Mouse (Mus musculus): Measurements from ENCODE around the gene Fuom. TPM values are rescaled to one million over a fixed set of nuclear protein-coding genes. Genes with fewer than 3 reads are reported as not detected.
"Not testable (repeated sequence)": the region's sequence is repeated elsewhere in the genome, so short reads cannot be mapped to it uniquely, and the experiment has no call there.

Gene Fuom
- 6.5 and 31.6 TPM in 2 replicates for polyA plus RNA-seq (2012; ENCODE audit: insufficient read depth, low replicate concordance)

DNA sequence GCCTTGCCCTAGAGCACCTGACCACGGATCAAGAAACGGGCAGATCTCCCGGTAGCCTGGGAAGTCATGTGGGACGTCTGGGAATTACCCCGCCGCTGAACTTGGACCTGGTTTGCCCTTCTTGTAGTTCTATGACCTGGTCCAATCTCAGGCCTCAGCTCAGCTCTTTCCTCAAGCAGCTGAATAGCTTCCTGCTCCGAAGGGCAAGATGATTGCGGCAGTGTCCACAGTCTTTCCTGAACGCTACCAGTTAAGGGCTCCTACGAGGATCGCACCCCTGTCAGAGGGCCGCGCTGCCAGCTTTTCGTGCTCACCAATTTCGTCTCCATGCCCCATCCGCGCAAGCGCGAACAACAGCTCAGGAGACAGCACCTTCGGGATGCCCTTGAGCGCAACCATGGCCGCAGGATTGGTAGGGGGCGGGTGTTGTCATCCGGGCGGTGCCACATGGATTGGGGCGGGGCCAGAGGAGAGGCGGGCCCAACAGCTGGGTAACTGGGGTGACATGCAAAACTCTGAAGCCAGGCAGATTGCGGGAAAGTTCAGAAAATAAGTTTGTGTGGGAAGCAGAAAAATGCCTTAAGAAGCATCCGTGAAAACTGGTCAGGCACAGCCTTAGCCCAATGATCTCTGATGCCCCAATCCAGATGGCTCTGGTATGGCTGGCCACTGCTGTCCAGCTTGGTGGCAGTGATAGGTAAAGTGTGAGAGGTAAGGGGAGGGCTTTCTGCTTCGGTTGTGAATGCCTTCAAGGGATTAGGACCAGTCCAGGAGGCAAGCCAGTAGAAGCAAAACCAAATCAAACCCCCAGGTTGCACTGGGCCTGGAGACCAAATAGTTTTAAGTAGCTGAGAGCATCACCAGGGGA is at the start of gene Fuom:
Fuom (minus strand) TSS at position 449 of the 868 bp plus-strand sequence.
- Histone ChIP-seq H3K36me3 (replicated peaks; ENCODE audit: low read length) (peaks cover 39% of the 10 kb centered on the region), H3K9me3 (no peaks in the 10 kb centered on the region), H3K4me1 (peaks cover 54% of the 10 kb centered on the region), H3K4me3 (replicated peaks) (peak within 1 kb of the TSS; percentile 91), H3K27me3 (replicated peaks) (peaks cover 3% of the 10 kb centered on the region)
- no peak for TF ChIP-seq FLI1 (IDR thresholded peaks at IDR 0.05; ENCODE audit: low read length)
- TF ChIP-seq GATA1 (IDR thresholded peaks at IDR 0.05; ENCODE audit: borderline replicate concordance, low read length), result no peak

- Histone ChIP-seq H3K36me3 (replicated peaks; ENCODE audit: low read length) (peaks cover 64% of the 10 kb centered on the region), H3K9me3 (no peaks in the 10 kb centered on the region), H3K4me1 (peaks cover 10% of the 10 kb centered on the region), H3K27me3 (replicated peaks) (no peaks in the 10 kb centered on the region), H3K4me3 (replicated peaks) (no peak overlapping the region)
- TF ChIP-seq FLI1 (IDR thresholded peaks at IDR 0.05; ENCODE audit: low read length) (no peak), GATA1 (IDR thresholded peaks at IDR 0.05; ENCODE audit: borderline replicate concordance, low read length) (no peak)
Measured at GRCm38 (mm10) chr7:140144550-140144949, 42.3 kb upstream of the Fuom start.

DNA sequence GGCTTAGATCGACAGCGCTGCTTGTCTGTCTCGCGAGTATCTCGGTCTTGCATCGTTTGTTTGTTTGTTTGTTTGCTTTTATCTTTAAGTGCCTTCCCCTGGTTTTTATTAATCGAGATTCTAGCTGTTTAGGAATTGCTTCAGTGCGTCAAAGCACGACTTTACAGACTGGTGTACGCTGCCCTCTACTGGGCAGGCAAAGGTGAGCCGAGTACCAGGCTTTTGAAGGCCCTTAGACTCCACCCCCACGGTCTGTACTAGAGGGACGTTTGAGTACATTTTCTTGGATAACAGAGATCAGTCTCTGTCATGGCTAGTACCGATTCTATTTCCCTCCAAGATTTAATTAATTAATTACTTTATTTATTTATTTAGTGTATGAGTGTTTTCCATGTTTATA is 39.1 kb upstream of the Fuom start:
- H3K4me3 ChIP-seq (replicated peaks), result peak overlapping the region; percentile 35
- peaks cover 16% of the 10 kb centered on the region for H3K4me1 ChIP-seq
- no peak for TF ChIP-seq FLI1 (IDR thresholded peaks at IDR 0.05; ENCODE audit: low read length)
- H3K9me3 ChIP-seq, result no peaks in the 10 kb centered on the region
- H3K36me3 ChIP-seq (replicated peaks; ENCODE audit: low read length), result peaks cover 34% of the 10 kb centered on the region
- no peaks in the 10 kb centered on the region for H3K27me3 ChIP-seq (replicated peaks)

GRCm38 (mm10) chr7:140138021-140138310 is 35.7 kb upstream of the Fuom start:
- TF ChIP-seq FLI1 (IDR thresholded peaks at IDR 0.05; ENCODE audit: low read length), result no peak
- TF ChIP-seq GATA1 (IDR thresholded peaks at IDR 0.05; ENCODE audit: borderline replicate concordance, low read length), result no peak
- no peaks in the 10 kb centered on the region for H3K9me3 ChIP-seq
- peaks cover 23% of the 10 kb centered on the region for H3K36me3 ChIP-seq (replicated peaks; ENCODE audit: low read length)

DNA sequence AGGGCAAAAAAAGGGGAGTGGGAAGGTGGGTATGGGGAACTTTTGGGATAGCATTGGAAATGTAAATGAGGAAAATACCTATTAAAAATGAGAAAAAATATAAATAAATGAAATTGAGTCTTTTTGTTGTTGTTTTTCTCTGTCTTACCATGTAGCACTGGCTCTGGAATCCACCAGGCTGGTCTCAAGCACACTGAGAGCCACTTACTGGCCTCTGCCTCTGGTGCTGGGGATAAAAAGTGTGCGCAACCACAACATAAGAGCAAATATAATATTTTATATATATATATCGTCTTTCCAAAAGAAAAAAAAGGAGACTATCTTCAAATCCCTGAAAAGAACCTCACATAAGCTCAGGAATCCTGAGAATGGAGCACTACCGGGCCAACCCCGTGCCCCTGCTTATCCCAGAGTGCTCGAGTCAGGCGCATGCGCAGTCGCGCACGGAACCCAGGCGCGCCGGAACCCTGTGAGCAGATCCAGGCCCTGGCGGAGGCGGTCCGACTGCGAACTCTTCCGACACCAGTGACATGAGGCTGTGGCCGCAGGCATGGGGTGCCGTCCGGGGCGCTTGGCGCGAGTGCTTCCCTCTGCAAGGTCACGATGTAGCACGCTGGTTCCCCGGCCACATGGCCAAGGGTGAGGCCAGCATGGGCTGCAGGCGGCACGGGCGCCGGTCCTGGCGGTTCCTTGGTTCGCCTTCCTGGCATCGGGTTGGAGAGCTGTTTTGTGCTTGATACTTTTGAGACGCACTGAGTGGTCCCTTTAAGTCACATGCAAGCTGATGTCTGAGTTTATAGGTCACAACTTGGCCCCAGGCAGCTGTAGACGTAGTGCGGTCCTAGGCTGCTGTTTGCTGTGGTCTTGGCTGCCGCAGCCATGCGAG is 35.1 kb upstream of the Fuom start, which contains the start of gene Mtg1:
Mtg1 (plus strand) TSS at position 430 of the 886 bp plus-strand sequence.
- peaks cover 22% of the 10 kb centered on the region for H3K36me3 ChIP-seq (replicated peaks; ENCODE audit: low read length)
- no peaks in the 10 kb centered on the region for H3K9me3 ChIP-seq
- no peak for TF ChIP-seq GATA1 (IDR thresholded peaks at IDR 0.05; ENCODE audit: borderline replicate concordance, low read length)
- TF ChIP-seq FLI1 (IDR thresholded peaks at IDR 0.05; ENCODE audit: low read length), result no peak
- H3K4me1 ChIP-seq, result peaks cover 46% of the 10 kb centered on the region
- H3K27me3 ChIP-seq (replicated peaks), result no peaks in the 10 kb centered on the region
- H3K4me3 ChIP-seq (replicated peaks), result peak within 1 kb of the TSS; percentile 98

More at GRCm38 (mm10) chr7:140138021-140138310, 35.7 kb upstream of the Fuom start:
- H3K27me3 ChIP-seq (replicated peaks), result no peaks in the 10 kb centered on the region
- peak overlapping the region; percentile 98 for H3K4me3 ChIP-seq (replicated peaks)
- peaks cover 41% of the 10 kb centered on the region for H3K4me1 ChIP-seq

GRCm38 (mm10) chr7:140135106-140135770 is 33.0 kb upstream of the Fuom start:
- peaks cover 53% of the 10 kb centered on the region for H3K4me1 ChIP-seq
- peaks cover 25% of the 10 kb centered on the region for H3K36me3 ChIP-seq (replicated peaks; ENCODE audit: low read length)
- H3K27me3 ChIP-seq (replicated peaks), result no peaks in the 10 kb centered on the region
- no peaks in the 10 kb centered on the region for H3K9me3 ChIP-seq
- TF ChIP-seq GATA1 (IDR thresholded peaks at IDR 0.05; ENCODE audit: borderline replicate concordance, low read length) (no peak), FLI1 (IDR thresholded peaks at IDR 0.05; ENCODE audit: low read length) (no peak)
- H3K4me3 ChIP-seq (replicated peaks), result no peak overlapping the region

- not testable (repeated sequence) for H3K9me3 ChIP-seq; H3K4me3 ChIP-seq (replicated peaks); H3K27me3 ChIP-seq (replicated peaks)
- peaks cover 52% of the 10 kb centered on the region for H3K4me1 ChIP-seq
- H3K36me3 ChIP-seq (replicated peaks; ENCODE audit: low read length), result peaks cover 35% of the 10 kb centered on the region
Measured at GRCm38 (mm10) chr7:140134033-140134432, 31.8 kb upstream of the Fuom start.

DNA sequence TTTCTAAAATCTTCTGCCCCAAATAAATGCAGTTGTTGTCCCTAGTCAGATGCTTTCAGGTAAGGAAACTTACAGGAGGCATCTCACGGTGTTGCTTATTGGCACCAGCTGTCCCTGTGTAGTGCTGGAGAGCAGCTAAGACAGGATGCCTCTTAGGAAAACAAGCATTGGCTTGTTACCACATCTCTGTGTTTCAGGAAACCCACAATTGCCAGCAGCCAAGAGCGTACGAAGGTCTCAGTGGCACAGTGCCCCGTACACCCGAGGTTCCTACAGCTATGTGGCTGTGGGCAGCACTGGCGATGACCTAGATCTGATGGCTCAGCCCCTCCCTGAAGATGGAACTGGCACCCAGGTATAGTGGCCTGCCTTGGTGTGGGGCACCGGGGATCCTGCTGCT is 29.9 kb upstream of the Fuom start:
- H3K27me3 ChIP-seq (replicated peaks); H3K4me3 ChIP-seq (replicated peaks); H3K9me3 ChIP-seq: not testable (repeated sequence)
- H3K4me1 ChIP-seq, result peaks cover 53% of the 10 kb centered on the region
- H3K36me3 ChIP-seq (replicated peaks; ENCODE audit: low read length), result peaks cover 39% of the 10 kb centered on the region

DNA sequence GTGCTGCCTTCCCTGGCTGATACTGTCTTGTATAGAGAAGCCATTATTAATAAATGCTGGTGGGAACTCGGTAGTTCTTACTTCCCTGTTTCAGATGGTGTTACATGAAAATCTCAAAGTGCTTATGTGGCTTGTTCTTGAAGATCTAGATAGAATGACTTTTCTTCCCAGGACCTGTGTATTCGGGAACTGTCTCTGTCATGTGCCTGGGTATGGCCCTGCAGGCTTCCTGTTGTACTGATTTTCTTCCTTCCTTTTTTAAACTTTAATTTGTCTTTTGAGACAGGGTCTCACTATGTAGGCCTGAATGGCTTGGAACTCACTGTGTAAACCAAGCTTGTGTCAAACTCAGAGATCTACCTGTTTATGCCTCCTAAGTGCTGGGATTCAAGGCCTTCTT is 25.7 kb upstream of the Fuom start:
- no peaks in the 10 kb centered on the region for H3K27me3 ChIP-seq (replicated peaks)
- H3K36me3 ChIP-seq (replicated peaks; ENCODE audit: low read length), result peaks cover 27% of the 10 kb centered on the region
- TF ChIP-seq FLI1 (IDR thresholded peaks at IDR 0.05; ENCODE audit: low read length) (no peak), GATA1 (IDR thresholded peaks at IDR 0.05; ENCODE audit: borderline replicate concordance, low read length) (no peak)
- H3K4me3 ChIP-seq (replicated peaks), result no peak overlapping the region
- no peaks in the 10 kb centered on the region for H3K9me3 ChIP-seq
- peaks cover 65% of the 10 kb centered on the region for H3K4me1 ChIP-seq

- H3K36me3 ChIP-seq (replicated peaks; ENCODE audit: low read length), result peaks cover 25% of the 10 kb centered on the region
- TF ChIP-seq GATA1 (IDR thresholded peaks at IDR 0.05; ENCODE audit: borderline replicate concordance, low read length), result no peak
- no peak for TF ChIP-seq FLI1 (IDR thresholded peaks at IDR 0.05; ENCODE audit: low read length)
- peaks cover 65% of the 10 kb centered on the region for H3K4me1 ChIP-seq
- no peaks in the 10 kb centered on the region for H3K9me3 ChIP-seq
- no peaks in the 10 kb centered on the region for H3K27me3 ChIP-seq (replicated peaks)
- H3K4me3 ChIP-seq (replicated peaks), result peak overlapping the region; percentile 77
Measured at GRCm38 (mm10) chr7:140126934-140127333, 24.7 kb upstream of the Fuom start.
